Mouse (Mus musculus) testis, postnatal 14 days (tissue): ENCODE measurements around the gene Pcmt1.

Source experiments
- DNase-seq: peaks from one replicate; pipeline ENCODE4 v3.0.0; 2021; ENCODE audit warnings: low spot score

Pcmt1 gene

DNA sequence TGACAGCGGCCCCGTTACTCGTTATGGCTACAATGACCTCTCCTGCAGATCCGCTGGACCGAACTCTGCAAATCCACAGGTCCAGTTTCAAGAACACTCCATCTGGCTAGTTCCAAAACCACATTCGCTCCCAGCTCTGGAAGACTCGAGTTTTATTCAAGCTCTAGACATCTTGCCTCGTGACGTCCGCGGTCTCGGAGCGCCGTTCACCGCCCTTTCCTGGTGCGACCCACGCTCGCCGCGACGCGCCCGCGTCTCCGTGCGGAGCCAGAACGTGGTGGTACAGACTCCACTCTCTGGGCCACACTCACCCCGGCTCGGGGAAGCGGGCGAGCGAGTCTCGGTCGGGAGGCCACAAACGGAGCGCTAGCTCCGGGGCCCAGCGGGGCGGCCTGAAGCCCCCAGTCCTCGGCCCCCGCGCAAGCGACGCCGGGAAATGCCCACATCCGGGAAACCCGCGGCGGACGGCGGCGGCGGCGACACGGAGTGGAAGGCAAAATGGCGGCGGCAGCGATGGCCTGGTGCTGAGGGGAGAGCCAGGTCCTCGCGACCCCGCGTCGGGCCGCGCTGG lies at the start of gene Pcmt1, which contains the start of gene Lats1:
Pcmt1 (minus strand) TSS at position 406 of the 571 bp plus-strand sequence.
Lats1 (plus strand) TSS at position 484 of the 571 bp plus-strand sequence.
- peak; percentile 90 for DNase-seq

DNA sequence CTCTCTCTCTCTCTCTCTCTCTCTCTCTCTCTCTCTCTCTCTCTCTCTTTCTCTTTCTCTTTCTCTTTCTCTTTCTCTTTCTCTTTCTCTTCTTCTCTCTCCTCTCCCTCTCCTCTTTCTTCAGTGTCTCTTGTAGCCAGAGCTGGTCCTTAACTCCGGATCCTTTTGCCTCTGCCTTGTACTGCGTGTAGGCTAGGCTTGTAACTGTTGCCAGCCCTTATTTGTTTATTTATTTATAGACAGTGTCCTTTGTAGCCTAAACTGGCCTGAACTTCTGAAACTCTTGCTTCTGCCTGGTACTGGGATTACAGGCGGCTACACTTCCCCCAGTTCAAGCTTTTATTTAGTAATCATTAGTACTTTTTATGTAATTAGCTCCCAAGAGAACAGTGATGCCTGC lies 46.1 kb upstream of the Pcmt1 start:
- no peak for DNase-seq

DNA sequence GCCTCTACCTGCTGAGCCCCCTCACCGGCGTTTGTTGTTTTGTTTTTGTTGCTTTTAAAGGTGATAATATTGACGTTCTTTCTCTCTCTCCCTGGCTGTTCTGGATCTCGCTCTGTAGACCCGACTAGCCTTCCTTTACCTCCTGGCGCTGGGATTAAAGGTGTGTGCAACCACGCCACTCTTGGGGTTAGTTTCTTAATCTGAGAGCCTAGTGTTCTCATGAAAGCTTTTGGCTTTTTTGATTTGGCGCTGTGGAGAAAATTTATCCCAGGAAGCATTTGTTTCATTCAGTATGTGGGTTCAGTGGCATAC lies 45.5 kb upstream of the Pcmt1 start:
- no peak for DNase-seq

DNA sequence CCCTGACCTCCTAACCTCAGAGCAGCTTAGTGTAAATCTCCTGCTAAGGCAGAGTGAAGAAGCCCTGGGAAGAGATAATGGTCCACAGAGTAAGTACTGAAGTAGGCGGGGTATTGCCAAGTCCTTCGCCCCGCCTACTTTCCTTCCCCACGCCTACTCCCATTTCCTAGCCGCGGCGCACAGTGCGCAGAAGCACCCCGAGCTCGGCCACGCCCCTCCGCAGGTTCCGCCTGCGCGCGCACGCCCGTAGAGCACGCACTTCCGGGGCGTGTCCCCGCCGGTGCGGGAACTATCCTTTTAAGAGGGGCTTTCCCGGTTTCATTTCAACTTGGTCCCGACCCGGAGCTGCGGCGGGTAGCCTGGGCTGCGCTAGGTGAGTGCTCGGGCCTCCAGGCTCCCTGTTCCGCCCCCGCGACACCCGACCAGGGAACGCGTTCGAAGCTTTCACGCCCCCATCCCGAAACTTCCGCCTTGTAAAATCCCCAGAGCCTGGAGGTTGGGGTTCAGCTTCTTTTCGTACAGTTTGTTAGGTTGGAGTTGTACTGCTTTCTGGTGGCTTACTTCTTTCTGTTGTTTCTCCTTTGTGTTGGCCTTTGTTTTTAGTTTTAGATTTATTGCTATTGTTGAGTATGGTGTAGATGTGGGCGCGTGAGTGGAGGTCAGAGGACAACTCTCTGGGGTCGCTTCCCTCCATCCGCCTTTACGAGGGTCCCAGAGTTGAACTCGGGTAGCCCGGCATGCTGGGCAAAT lies 45.0 kb upstream of the Pcmt1 start, which contains the start of gene Katna1:
Katna1 (plus strand) TSS at position 250 of the 750 bp plus-strand sequence.
- peak; percentile 93 for DNase-seq

DNA sequence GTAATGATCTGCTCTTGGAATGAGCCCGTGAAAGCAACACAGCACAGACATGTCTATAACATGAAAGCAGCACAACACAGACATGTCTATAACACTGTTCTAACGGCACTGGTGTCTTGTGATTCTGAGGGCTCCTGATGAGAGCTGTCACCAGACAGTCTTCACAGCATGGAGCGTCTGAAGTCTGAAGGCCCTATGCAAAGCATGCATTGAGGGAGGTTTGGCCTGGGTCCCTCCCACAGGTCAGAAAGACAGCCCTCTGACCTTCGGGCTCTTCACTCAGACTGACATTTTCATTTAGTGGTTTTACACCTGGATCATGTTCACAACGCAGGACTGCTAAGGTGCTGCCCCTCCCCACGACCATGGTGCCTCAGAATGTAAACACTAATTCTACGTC lies 34.1 kb upstream of the Pcmt1 start:
- DNase-seq = no peak

DNA sequence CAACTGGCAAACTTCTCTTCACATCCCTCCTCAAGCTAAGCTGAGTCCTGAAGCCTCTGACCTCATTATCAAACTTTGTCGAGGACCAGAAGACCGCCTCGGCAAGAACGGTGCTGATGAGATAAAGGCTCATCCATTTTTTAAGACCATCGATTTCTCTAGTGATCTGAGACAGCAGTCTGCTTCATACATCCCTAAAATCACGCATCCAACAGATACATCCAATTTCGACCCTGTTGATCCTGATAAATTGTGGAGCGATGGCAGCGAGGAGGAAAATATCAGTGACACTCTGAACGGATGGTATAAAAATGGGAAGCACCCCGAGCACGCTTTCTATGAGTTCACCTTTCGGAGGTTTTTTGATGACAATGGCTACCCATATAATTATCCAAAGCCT lies 31.6 kb upstream of the Pcmt1 start:
- no peak for DNase-seq

DNA sequence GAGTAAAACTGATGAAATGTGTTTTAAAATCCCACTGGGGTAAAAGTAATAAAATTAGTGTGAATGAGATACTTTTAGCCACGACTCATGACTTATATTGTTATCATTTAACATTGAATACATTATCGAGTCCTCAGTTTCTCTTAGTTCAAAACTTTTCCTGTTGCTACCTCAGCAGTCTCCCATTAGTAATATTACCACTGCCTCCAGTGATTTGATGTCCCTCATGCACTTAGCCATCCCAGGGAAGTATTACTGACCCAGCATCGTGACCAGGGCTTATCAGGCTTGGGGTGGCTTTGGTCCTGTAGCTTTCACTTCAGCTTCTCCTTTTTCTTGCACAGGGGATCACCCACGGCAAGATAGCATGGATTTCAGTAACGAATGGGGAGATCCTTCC lies 29.2 kb upstream of the Pcmt1 start:
- no peak for DNase-seq

DNA sequence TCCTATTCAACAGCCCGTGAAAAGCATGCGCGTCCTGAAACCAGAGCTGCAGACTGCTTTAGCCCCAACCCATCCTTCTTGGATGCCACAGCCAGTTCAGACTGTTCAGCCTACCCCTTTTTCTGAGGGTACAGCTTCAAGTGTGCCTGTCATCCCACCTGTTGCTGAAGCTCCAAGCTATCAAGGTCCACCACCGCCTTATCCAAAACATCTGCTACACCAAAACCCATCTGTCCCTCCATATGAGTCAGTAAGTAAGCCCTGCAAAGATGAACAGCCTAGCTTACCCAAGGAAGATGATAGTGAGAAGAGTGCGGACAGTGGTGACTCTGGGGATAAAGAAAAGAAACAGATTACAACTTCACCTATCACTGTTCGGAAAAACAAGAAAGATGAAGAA lies 21.6 kb upstream of the Pcmt1 start:
- DNase-seq = no peak

GRCm38 (mm10) chr10:7700120-7700519 lies 19.2 kb upstream of the Pcmt1 start:
- DNase-seq = no peak

DNA sequence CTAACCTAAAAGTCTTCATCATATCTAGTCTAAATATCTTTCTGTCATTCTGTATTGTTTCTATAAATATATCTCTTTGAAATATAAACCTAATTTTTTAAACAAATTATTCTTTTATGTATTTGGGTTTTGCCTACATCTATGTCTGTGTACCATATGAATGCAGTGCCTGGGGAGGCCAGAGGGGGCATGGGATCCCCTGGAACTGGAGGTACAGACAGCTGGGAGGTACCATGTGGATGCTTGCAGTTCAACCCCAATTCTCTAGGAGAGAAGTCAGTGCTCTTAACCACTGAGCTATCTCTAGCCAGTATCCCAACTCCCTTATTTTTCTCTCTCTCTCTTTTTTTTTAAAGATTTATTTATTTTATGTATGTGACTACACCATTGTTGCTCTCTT lies 14.3 kb upstream of the Pcmt1 start:
- DNase-seq = no peak

DNA sequence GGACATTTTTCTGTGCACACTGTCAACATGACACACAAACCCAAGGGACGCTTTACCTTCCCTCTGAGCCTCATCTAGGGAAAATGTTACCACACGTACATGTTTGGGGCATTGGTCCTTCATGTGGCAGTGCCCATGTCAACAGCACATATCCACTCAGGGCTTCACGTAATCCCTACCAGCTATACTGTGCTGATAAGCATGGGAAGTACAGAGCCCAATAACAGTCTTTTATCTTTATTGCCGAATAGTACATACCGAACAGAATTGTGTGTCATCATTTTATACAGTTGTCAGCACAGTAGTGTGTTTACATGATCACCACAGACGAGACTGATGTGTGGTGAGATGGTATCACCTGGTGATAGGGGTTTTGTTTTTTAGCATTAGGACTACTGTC lies 6.0 kb upstream of the Pcmt1 start:
- no peak for DNase-seq

- DNase-seq = no peak
These were observed 1.3 kb upstream of the Pcmt1 start for GRCm38 (mm10) chr10:7682249-7682648.

DNA sequence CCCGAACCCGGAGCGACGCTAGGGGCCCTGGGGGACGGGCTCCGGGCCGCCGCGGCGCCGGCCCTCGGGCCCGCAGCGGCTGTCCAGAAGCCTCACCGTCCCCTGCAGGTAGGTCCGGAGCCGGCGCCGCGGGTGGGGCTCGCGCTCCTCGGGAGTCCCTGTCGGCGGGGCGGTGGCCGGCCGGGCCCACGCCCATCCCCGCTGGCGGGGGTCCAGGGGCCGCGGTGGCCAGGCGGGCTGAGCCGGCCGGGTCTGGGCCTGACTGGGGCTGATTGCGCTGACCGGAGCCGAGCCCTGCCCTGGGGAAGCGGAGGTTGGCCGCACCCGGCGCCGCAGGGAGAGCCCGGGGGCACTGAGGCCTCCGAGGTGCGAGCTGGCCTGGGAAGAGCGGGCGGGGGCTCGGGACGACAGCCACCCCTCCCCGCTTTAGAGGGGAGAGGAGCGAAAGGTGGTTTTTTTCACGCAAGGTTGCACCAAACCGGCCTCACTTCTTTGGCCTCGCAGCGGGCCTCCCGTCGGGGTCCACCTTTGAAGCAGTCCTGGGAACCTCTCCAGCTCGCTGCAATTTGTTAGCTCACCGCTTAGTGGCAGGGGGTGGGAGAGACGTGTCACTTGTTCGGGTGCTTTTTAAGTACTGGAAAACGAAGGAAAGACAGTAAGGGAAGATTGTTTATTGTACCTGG lies 548 bp upstream of the Pcmt1 start:
- peak; percentile 85 for DNase-seq

- no peak for DNase-seq
These were observed 7.3 kb downstream of the Pcmt1 start for GRCm38 (mm10) chr10:7673673-7674072.

GRCm38 (mm10) chr10:7667342-7667802 lies 13.6 kb downstream of the Pcmt1 start, which contains the start of gene Nup43:
Nup43 (plus strand) TSS chr10:7667503.
- peak; percentile 92 for DNase-seq

DNA sequence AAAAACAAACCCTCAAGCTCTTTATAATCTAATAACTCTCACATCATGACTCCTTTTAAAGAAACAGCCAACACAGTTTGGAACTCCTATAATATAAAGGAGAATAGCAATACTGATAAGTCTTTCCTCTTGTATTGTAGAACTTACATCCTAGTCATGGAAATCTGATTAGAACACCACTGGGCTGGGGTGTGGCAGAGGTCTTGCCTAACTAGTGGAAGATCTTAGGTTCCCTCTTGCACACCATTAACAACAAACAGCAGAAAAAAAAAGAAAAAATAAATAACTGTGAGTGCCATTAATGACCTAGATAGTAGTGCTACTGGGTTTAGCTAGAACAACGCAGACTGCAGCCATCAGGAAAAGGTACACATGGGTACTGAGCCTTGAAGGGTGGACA lies 16.0 kb downstream of the Pcmt1 start:
- no peak for DNase-seq

DNA sequence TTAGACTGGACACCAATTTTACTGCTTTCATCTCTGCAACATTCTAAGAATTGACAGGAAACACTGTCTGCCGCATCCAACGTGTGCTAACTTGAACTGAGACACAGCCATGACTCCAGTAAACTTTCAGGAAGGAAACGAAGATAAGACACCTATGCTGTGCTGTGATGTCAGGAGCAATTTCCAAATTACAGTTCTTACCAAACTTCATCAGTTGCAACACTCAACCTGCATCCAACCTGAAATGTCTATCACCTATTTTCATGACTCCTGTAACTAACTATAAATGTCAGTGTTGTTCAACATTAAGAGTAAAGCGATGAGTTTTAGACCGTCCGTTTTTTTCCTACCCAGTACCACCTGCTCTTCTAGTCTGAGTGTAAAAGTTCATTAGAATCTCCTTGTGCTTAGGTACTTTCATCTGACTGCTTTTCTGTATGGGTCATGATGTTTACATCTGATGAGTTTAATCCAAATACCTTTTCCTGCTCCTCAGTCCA lies 16.9 kb downstream of the Pcmt1 start:
- DNase-seq = no peak

DNA sequence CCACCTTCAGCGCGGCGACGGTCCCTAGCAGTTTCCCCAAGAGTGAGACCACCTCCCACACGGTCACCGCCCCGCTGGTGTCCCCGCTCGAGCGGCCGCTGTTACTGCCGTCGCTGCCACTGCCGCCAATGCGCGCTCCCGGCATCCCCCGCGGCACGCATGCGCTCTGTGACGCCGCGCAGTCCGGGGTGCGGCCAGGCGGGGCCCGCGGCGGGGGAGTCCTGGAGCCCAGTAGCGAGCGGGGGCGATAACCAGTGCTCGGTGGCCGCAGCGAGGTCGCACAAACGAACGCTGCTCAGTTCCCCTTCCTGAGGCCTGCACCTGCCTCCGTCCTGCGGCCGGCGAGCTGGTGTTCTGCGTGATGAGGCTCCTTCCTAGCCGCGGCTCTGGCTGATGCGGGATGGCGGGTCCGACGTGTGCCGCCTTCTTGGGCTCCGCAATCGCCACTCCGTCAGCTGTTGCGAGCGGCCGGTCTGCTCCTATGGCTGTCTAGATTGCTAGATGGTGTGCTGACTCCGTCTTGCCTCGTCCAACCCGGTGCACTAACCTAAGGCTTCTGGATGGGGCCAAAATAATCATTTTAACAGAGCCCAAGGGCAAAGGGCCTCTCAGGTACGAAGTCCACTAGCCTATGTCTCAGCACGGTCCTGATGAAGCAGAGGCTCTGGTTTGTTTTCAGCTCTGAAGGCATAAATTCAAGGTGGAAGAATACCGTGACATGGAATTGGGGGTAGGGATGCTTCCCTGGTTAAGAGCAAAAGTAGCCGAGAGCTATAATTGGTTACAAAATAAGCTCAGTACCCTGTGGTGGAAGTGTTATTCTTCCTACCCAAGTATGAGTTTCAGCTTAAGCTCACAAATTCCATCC lies 17.5 kb downstream of the Pcmt1 start:
- DNase-seq = peak; percentile 90

DNA sequence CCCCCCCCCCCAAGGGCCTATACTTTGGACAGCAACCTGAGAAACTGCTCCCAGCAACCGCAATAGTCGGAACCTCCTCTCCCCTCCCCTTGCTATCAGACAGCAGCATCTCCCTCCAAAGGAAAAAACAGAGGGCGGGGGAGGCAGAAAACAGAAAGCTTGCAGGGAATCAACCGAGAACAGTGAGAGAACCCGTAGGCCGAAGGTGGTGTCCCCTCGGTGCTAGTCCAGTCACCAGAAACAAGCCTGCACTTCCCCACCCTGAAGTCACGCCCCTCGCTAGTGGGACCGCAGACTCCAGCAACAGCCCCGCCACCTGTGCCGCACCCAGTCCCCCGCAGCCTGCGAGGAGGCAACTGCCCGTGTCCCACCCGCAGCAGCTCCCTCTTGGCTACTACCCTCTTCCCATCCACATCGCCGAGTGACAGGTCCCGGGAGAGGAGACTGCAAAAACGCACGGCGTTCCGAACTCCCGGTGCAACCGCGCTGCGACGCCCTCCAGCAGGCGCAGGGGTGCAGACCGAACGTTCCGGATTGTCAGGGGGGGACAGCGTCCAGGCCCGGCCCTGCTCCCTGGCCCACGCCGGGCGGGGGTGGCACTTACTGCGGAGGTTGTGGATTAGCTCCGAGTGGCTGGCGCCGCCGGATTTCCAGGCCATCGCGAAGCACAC lies 18.3 kb downstream of the Pcmt1 start:
- peak; percentile 85 for DNase-seq

GRCm38 (mm10) chr10:7651057-7651456 lies 29.9 kb downstream of the Pcmt1 start:
- DNase-seq = no peak

GRCm38 (mm10) chr10:7649059-7649458 lies 31.9 kb downstream of the Pcmt1 start:
- no peak for DNase-seq
